Mouse (Mus musculus) testis, adult 2 months (tissue): ENCODE measurements around the gene Ccdc81.

Experiments used
- CTCF ChIP-seq: fragments of 200-500 bp; IDR thresholded peaks from 2 replicates; pipeline ENCODE4 v1.5.1; 2012; ENCODE audit warnings: low read depth, mild to moderate bottlenecking, inconsistent platforms, low read length, moderate library complexity; ENCODE audit not compliant: control insufficient read depth, insufficient read depth, insufficient replicate concordance
- POLR2A ChIP-seq: fragments of 200-500 bp; IDR thresholded peaks from 2 replicates; pipeline ENCODE4 v1.6.1; 2012; ENCODE audit warnings: low read depth, mild to moderate bottlenecking, inconsistent platforms, low read length, moderate library complexity; ENCODE audit not compliant: control insufficient read depth

GRCm38 (mm10) chr7:89939497-89940353 lies 36.3 kb upstream of the Ccdc81 start:
- TF ChIP-seq POLR2A: no peak
- TF ChIP-seq CTCF: no peak
